Mouse (Mus musculus) embryo, embryonic 9.5 days (tissue): Measurements from ENCODE around the gene Galr2.
A peak's percentile ranks its signal among the peaks of the same experiment; 100 is the strongest.
"Not testable (repeated sequence)": the region's sequence is repeated elsewhere in the genome, so short reads cannot be mapped to it uniquely, and the experiment has no call there.

ENCODE experiments used
- DNase-seq: peaks from one replicate; pipeline ENCODE4 v3.0.0-alpha.2; 2017; ENCODE audit errors: extremely low spot score

Galr2 gene

DNA sequence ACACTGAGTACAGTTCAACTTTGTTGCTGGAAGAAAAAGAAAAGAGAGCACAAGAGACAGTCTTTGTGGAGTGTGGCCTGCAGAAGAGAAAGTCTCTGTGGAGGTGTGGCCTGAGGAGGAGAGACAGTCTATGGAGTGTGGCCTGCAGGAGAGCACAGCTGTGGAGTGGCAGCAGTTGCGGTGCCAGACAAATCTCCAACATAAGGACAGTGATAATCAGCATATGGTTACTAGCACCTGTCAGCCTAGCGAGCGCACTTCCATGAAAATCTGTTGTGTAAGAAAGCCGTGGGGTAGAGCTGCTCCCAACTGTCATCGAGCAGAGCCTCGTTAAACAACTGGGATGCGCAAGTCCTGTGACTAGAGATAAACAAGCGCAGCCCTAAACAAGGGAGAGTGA lies 11.2 kb upstream of the Galr2 start:
- no peak for DNase-seq

DNA sequence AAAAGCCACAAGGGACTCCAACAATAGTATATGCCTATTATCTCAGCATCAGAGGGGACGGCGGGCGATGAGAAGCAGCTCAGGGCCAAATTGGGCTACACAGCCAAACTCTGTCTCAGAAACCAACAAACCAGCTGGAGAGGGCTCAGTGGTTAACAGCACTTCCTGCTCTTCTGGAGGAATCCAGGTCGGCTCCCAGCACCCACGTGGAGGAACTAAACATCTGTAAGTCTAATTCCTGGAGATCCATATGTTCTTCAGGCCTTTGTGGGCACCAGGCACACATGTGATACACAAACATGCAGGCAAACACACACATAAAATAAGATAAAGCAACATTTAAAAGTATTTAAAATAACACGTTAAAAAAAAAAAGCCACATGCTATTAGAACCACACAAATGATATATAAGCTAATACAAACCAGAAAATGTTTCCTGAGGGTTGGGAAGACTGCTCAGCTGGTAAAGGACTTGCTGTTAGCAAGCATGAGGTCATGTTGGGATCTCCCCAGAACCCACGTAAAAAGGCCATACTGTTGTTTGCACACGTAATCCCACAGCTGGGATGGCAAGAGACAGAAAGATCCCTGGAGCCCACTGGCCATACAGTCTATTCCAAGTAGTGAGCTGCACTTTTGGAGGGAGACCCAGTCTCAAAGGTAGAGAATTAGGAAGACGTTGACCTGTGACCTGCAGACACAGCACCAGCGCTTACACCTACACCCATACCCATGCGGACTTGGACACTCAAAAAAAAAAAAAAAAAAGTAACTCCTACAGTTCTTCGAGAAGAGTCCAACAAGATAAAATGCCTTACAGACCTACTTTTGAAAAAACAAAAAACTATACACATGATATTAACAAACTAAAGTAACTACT lies 7.9 kb upstream of the Galr2 start:
- DNase-seq: no peak

DNA sequence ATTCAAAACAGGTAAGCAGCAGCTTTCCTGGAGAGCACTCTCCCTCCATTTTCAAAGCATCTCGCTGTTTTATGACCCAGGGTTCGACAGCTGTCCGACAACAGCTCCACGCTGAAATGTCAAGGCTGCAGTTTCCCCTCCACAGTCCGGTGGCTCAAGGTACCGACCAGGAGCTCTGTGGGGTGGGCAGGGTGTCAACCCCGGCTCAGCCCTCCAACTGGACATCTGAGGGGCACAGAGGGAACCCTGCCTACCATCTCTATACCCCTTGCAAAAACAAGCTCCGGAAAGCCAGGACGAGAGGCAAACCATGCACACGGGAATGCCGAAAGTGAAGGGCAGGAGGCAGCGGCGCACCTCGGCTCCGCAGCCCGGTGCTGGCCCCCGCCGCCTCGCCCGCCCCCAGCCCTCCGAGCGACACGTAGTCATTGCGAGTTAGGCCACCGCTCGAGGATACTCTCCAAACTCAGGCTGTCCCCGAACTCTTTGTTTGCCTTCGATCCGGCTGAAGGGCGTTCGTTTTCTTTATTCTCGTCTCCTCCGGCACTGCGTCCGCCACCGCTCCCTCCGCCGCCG lies 7.2 kb upstream of the Galr2 start:
- no peak for DNase-seq

DNA sequence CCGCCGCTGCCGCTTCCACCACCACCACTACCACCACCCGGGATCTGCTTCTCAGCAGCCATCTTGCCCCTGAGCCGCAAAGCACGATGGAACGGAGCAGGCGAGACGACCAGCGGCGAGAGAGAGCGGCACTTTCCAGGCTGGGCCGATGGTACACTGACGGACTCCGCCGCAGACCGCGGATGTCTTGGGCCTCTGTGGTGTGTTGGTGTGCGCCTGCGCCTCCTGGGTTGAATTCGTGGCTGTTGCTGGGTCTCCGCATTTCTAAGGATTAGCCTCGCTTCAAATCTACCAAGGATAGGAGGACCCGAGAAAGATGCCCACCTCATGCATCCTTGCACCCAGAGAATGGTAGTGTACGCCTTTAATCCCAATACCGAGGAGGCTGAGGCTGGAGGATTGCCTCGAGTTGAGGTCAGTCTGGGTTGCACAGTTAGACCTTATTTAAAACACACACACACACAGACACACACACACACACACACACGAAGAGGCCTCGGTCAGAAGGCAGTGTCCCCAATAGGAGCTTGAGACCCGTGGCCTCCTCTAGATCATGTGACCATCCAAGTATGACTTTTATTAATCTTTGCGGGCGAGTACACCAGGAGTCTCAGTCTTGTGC lies 6.6 kb upstream of the Galr2 start, which contains the start of gene Srp68:
Gene Srp68 (minus strand): TSS at position 173 of the 622 bp plus-strand sequence.
- DNase-seq: peak; percentile 90

DNA sequence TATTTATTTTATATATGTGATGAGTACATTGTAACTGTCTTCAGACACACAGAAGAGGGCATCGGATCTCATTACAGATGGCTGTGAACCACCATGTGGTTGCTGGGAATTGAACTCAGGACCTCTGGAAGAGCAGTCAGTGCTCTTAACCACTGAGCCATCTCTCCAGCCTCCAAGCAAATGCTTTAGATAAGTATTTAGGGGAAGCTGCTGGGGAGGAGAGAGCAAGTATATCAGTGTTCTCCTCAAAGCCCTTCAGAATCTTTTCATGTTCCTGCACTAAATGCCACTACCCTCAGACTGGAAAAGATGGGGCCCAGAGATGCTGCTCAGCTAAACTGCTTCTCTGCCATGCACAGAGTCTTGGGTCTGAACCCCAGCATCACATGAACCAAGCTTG lies 3.6 kb upstream of the Galr2 start:
- not testable (repeated sequence) for DNase-seq

DNA sequence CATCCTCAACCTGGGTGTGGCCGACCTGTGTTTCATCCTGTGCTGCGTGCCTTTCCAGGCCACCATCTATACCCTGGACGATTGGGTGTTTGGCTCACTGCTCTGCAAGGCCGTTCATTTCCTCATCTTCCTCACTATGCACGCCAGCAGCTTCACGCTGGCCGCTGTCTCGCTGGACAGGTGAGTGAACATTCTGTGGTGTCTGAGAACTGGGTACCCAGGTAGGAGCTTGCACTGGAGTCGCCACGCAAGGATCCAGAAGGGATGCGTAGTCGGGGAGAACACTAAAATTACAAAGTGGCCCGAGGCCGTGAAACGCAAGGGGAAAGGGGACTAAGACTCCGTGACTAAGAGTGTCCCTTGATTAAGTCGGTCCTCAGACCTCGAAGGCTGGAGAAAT lies 932 bp downstream of the Galr2 start:
- DNase-seq: no peak

DNA sequence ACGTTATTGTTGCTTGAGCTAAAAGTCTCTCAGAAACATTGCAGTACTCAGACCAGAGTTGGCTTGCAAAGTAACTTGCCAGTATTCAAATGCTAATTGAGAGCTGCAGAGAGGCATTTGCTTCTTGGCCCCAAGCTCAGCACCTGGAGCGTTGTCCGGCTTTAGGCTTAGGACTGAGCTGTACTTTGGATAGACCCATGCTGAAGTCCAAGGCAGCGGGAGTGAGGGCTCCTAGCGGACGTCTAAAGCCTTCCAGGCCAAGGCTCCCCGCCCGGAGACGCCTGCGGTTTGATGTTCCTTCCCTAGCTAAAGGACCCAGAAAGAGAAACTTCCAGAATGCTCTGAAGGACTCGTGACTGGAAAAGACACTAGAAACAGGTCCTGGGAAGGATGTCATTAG lies 1.4 kb downstream of the Galr2 start:
- DNase-seq: no peak

DNA sequence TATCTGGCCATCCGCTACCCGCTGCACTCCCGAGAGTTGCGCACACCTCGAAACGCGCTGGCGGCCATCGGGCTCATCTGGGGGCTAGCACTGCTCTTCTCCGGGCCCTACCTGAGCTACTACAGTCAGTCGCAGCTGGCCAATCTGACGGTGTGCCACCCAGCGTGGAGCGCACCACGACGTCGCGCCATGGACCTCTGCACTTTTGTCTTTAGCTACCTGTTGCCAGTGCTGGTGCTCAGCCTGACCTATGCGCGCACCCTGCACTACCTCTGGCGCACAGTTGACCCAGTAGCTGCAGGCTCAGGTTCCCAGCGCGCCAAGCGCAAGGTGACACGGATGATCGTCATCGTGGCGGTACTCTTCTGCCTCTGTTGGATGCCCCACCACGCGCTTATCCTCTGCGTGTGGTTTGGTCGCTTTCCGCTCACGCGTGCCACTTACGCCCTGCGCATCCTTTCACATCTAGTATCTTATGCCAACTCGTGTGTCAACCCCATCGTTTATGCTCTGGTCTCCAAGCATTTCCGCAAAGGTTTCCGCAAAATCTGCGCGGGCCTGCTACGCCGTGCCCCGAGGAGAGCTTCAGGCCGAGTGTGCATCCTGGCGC lies 2.3 kb downstream of the Galr2 start:
- no peak for DNase-seq

DNA sequence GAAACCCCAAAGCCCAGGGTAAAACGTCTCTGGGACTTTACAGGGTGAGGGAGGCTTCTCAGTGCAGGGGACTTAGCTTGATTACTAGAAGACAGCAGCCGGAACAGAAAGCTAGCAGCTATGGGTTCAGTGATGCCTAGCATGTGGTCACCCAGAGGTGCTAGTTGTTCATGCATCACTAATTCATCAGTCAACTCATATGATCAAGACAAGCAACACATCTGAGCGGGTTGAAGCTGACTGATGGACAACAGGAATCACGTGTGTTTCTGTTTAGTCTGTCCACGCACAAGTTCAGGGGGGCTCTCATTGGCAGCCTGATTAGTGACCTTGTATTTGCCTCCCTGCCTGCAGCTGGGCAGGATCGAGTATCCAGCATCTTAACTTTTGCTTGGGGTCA lies 3.2 kb downstream of the Galr2 start:
- DNase-seq: no peak

DNA sequence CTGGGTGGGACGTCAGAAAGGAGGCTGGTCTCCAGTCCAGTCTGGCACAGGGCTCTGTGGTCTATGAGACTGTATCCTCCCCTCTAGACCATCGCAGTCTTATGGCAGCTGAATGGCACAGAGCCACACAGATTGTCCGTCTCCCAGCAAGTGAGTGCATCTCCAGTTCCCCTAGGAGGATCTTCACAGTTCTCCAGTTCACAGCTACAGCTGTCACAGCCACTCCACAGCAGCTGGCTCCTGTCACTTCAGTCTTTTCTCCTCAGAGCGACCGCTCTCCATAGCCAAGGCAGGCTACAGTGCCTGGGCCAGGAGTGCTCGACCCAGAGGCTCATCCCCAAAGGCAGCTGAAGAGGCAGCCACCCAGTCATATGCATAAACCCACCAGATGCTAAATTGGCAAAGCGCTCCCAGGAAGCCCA lies 5.0 kb downstream of the Galr2 start:
- DNase-seq: no peak

DNA sequence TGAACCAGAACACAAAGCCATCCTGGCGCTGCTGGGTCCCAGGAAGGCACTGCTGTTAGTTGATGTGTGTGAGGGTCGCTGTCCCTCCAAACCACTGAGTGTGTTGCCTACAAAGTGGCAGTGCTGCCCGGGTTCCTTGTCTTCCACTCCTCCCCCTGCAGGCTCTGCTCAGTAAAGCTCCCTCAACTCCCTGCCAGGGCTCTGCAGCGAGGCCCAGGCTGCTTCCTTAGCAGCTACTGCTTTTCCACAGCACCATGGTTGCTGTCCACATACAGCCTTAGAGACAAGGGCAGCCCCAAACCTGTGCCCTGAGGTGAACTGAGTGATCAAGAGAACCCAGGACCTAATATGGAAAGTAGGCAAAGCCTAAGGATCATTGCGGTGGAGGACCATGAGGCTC lies 6.6 kb downstream of the Galr2 start:
- DNase-seq: no peak

DNA sequence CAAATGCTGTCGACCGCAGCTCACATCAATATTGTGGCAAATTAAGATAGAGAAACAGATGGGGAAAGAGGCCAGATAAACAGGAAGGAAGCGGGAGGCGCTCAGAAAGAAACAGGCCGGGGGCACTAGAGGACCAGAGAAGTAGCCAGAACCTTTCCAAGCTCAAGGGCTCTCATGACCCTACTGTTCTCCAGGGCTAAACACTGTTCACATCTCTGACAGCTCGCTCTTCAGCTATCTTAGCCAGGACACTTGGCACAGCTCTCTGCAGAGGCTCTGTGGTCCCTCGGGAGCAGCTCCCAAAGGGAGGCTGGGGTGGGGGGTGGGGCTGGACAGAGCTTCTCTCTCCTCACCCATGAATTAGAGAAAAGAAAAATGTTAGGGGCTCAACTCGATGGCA lies 9.8 kb downstream of the Galr2 start:
- no peak for DNase-seq

DNA sequence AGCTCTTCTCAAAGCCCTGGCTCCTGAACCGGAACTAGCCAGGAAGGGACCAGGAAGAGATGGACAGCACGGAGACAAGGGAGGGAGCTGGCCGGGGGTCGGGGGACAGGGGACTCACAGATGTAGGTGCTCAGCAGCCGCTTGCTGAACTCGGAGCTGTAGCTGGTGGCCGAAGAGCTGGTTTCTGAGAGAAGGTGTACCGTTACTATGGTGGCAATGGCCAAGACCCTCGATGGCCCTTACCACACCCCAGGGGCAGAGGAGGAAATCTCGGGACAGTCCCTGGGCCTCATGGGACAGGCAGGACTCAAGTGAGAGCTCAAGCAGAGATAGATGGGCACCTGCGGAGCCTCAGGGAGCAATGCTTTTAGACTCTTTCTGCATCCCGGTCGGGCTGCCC lies 11.7 kb downstream of the Galr2 start:
- no peak for DNase-seq

DNA sequence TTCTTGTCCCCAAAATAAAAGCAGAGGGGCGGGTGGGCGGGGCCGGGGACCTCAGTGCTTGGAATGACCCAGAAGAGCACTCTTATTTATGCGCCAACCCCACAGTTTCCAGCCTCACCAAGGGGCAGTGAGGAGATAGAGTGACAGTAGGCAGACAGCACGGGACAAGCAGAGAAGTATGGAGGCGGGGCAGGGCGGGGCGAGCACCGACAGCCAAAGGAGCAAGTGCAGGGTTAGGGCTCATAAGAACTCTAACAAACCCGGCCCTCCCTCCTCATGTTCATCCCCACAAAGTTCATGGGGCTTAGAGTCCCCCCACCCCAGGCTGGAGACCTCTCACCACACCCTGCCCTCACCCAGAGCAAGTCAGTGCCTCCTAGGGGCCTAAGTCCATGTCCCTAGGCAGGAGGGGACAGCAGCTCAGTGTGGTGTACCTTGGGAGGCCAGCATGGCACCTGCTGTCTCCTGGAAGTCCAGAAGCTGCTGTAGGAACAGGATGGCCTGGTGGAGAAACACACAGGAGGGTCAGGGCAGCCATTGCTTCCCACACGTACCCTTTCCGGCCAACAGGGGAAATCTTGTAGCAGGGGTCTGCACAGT lies 12.9 kb downstream of the Galr2 start:
- no peak for DNase-seq

DNA sequence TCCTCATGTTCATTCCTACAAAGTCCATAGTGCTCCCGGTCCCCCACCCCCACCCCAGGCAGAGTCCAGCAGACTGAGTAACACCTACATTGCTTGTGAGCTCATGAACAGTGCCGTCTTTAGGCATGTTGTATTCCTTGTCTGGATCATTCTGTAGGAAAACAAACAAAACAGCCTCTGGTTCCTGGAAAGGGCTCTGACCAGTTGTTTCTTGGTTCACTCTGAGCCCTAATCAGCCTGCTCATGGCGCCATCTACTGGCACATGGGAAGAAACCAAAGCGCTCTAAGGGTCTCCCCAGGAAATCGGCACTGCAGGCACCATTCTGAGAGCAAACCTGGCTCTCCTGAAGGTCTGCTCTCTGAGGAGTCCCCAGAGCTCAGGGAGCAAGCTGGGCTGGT lies 13.6 kb downstream of the Galr2 start:
- DNase-seq: peak; percentile 60

DNA sequence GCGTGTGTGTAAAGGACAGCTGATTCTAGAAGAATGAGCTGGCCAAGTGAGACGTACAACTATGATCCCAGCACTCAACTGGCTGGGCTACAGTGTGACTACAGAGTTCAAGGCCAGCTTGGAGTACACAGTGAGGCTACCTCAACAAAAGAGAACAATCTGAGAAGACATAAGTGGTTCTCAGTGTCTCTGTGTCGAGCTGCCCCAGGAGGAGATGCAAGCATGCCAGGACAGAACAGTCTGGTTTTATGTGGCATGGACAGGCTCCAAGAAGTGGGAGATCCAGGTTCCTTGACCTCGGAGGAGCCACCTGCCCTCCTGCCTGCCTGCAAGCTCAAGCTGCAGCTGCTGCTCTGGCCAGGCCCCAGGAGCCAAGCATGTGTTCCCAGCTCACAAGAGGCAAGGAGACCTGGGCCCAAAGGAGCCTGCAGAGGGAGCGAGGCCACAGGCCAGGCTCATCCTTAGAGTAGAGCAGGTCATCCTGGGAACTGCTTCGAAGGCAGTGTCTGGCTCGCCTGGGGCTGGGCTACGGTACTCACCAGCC lies 15.5 kb downstream of the Galr2 start:
- no peak for DNase-seq

DNA sequence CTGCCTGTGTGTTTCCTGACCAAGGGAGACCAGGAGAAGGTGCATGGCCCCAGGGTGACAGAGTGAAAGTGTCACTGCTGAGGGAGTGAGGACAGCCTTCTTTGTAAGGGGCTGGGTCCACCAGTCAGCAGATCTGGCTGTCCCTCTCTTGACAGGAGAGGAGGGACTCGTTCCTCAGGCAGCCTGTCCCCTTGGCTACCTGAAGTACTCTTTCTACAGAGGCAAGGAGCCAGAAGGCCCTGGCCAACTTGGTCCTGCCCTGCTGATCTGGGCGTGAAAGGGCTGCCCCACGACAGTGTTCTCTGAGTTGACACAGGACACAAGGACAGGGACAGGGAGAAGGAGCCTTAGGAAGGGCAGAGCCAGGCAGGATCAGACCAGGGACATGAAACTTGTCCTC lies 16.3 kb downstream of the Galr2 start:
- no peak for DNase-seq

DNA sequence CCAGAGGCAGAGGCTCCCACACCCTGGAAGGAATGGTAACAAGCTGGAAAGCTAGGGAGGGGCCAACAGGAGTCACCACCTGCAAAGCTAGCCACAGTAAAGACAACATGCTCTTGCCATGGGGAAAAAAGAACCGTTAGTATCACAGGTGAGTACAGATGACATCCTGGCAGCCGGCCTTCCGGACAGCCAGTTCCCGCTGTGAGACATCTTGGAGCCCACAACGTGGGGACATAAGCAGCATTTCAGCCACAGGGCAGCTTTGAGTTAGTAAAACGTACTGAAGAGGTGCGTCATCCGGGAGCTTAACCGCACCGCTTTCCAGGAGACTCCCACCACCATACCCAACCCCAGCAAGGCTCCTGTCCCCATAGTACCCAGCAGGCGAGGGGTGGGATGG lies 17.5 kb downstream of the Galr2 start:
- no peak for DNase-seq

DNA sequence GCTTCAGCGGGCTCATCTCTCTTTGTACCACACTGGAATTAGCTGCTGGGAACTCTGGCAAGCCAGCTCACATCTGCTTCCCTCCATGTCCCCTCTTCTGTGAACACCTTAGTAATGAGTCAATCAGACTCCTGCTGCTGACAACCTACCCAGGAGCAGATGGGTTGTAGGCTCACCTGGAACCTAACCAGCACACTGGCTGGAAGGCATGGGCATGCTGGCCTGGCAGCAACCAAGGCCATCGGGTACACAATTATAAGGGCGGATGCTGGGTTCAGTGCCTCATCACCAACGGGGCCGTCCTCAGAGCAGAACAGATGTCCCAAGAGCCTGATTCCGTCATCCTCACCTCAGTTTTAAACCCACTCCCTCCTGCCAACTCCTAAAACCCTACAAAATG lies 17.9 kb downstream of the Galr2 start:
- DNase-seq: no peak

DNA sequence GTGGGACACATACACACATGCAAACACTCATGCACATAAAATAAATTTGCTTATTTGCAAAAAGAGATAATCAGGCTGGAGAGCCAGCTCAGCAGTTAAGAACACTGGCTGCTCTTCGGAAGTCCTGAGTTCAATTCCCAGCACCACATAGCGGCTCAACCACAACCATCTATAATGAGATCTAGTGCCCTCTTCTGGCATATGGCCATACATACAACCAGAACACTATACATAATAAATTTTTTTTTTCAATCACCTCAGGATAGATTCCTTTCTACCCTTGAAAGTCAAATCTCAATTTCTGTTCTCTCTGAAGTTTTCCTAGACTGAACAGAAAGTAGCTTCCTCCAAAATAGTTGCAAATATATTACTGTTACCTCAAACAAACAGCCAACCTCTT lies 24.7 kb downstream of the Galr2 start:
- DNase-seq: no peak

DNA sequence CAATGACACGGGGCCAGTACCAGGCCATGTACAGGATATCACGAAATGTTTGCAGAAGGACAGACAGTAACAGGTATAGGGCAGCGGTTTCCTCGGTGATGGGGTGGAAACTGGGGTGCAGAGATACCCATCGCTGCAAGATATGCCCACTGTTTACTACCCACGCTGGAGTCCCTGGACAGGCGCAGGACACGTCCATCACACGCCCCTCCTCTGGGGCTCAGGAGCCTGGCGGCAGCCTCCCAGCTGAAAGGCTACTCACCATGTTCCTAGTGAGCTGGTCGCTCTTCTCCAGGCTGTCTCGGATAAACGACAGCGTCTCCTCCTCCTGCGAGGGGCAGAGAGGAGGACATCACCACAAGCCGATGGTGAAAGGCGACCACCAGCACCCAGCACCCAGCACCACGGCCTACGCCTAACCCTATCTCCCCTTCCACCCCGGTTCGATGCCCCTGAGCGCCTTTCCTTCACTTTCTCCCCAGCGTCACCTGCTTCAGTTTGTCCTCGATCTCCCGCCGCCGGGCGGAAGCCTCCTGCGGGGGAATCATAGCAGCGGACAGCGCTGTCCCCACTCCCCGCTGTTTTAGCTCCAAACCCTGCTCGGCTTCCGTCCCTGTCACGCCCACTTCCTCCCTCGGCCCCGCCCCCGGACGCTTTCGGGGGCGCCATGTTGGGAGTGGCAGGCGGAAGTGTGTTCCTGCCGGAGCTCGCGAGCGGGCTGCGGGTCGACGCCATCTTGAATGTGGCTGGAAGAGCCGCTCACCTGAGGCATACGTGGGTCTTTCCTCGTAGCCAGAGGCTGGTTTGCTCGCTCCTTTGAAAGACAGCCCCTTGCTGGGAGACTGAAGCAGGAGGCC lies 25.6 kb downstream of the Galr2 start:
- DNase-seq: peak; percentile 98
